Mouse (Mus musculus) forebrain, postnatal 0 days (tissue): ENCODE data around the gene Chrna1. TPM values are rescaled to one million over a fixed set of nuclear protein-coding genes. Genes with fewer than 3 reads are reported as not detected.

Experiments
- ATAC-seq: fragments of 200-750 bp; cut with Nextera tagmentation; 2 replicates; pipeline ENCODE4 v1.8.0; 2017; ENCODE audit warnings: mild to moderate bottlenecking, moderate library complexity
- DNase-seq: peaks from one replicate; pipeline ENCODE4 v3.0.0-alpha.2; 2015
- H3K27ac ChIP-seq: fragments of 300-500 bp; sonication (generic); 2 replicates; pipeline ENCODE4 v1.5.1; 2014; ENCODE audit warnings: low read depth, mild to moderate bottlenecking, antibody characterized with exemption, low read length, moderate library complexity, mixed read lengths
- H3K27me3 ChIP-seq: fragments of 300-500 bp; sonication (generic); 2 replicates; pipeline ENCODE4 v1.6.1; 2014; ENCODE audit warnings: mild to moderate bottlenecking, low read length, mixed read lengths; ENCODE audit not compliant: insufficient read depth
- H3K36me3 ChIP-seq: fragments of 300-500 bp; sonication (generic); 2 replicates; pipeline ENCODE4 v1.6.1; 2014; ENCODE audit warnings: mild to moderate bottlenecking, moderate library complexity; ENCODE audit not compliant: insufficient read depth
- H3K4me1 ChIP-seq: fragments of 300-500 bp; sonication (generic); 2 replicates; pipeline ENCODE4 v1.6.1; 2014; ENCODE audit warnings: antibody characterized with exemption; ENCODE audit not compliant: insufficient read depth
- H3K4me2 ChIP-seq: fragments of 300-500 bp; sonication (generic); 2 replicates; pipeline ENCODE4 v1.6.1; 2014; ENCODE audit warnings: low read depth, mild to moderate bottlenecking, moderate library complexity
- H3K4me3 ChIP-seq: fragments of 300-500 bp; sonication (generic); 2 replicates; pipeline ENCODE4 v1.5.1; 2014; ENCODE audit warnings: low read depth, low read length, mixed read lengths
- H3K9ac ChIP-seq: fragments of 300-500 bp; sonication (generic); 2 replicates; pipeline ENCODE4 v1.6.1; 2014; ENCODE audit warnings: mild to moderate bottlenecking
- H3K9me3 ChIP-seq: fragments of 300-500 bp; sonication (generic); 2 replicates; pipeline ENCODE4 v1.6.1; 2016; ENCODE audit warnings: low read length
- CTCF ChIP-seq: sonication (generic); IDR thresholded peaks from 2 replicates; pipeline ENCODE4 v1.5.1; 2016; ENCODE audit warnings: antibody characterized with exemption, control low read depth, low read depth
- WGBS: fragments of 180-500 bp; shearing (Covaris S2); extraction: QIAGEN DNeasy Blood & Tissue Kit; methylation state at CpG from one replicate; pipeline ENCODE4 v1.1.7; 2014; 5-methylcytosine and 5-hydroxymethylcytosine counted together
- polyA plus RNA-seq: library from polyadenylated mRNA; unstranded; fragments of >200 nt; fragmentation: Nextera tagmentation; extraction: Ambion mirVana; gene quantifications from 2 replicates; pipeline ENCODE4 v1.2.1, GENCODE M21; 2015
- total RNA-seq: library from RNA; depleted of rRNA; stranded (reverse); fragments of >200 nt; gene quantifications from 2 replicates; pipeline ENCODE4 v1.2.3, GENCODE M21; 2014

The Chrna1 gene
- total and polyA plus RNA-seq, 2 experiments from 2014 or later, result 0.05 to 0.17 TPM

- DNase-seq (peak; percentile 46), ATAC-seq (peak; percentile 21; the same call in 1 of the 2 replicates)
- no peaks in the 10 kb centered on the region for H3K36me3 ChIP-seq
- peak overlapping the region; percentile 49 for H3K4me2 ChIP-seq
- no peaks in the 10 kb centered on the region for H3K27me3 ChIP-seq
- TF ChIP-seq CTCF, result no peak
- H3K9ac ChIP-seq, result peak overlapping the region; percentile 29
- H3K4me3 ChIP-seq, result peak overlapping the region; percentile 27
- H3K9me3 ChIP-seq, result no peaks in the 10 kb centered on the region
- WGBS, result 11% methylated on average over 12 of the region's 12 CpGs
- peaks cover 9% of the 10 kb centered on the region; the same call in 1 of the 2 replicates for H3K4me1 ChIP-seq
- H3K27ac ChIP-seq, result no peak overlapping the region
Observed at GRCm38 (mm10) chr2:73585347-73585831, 5.3 kb upstream of the Chrna1 start.

GRCm38 (mm10) chr2:73584645-73585346, 4.7 kb upstream of the Chrna1 start:
- H3K27me3 ChIP-seq, result no peaks in the 10 kb centered on the region
- H3K9ac ChIP-seq, result peak overlapping the region; percentile 29
- H3K27ac ChIP-seq, result no peak overlapping the region
- H3K4me2 ChIP-seq, result peak overlapping the region; percentile 49
- peak; percentile 84 for DNase-seq
- H3K4me3 ChIP-seq, result peak overlapping the region; percentile 27
- 0 out of 2 replicates have a peak, but pooled peaks cover 4% of the 10 kb centered on the region for H3K4me1 ChIP-seq
- 4% methylated on average over 17 of the region's 18 CpGs for WGBS
- peak; percentile 83 for ATAC-seq
- peak; percentile 74 for TF ChIP-seq CTCF
- H3K9me3 ChIP-seq, result no peaks in the 10 kb centered on the region
- H3K36me3 ChIP-seq, result no peaks in the 10 kb centered on the region

DNA sequence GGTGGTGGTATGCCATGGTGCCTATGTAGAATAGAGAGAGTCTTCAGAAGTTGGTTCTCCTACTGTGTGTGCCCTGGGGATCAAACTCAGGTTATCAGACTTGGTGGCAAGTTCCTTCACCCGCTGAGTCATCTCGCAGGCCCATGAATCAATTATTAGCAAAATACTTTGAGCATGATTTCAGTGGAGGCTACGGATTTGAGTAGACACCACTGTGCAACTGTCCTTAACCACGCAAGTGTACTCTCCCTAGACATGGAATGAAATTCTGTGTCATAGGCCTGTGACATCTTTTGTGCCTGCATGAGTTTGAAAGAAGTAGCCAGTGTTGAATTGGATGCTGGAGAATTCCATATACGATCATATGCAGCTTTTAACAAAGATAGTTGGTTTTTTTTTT, 582 bp upstream of the Chrna1 start:
- no peak for ATAC-seq
- WGBS, result 88% methylated on average over 5 of the region's 5 CpGs
- no peak overlapping the region for H3K4me2 ChIP-seq

DNA sequence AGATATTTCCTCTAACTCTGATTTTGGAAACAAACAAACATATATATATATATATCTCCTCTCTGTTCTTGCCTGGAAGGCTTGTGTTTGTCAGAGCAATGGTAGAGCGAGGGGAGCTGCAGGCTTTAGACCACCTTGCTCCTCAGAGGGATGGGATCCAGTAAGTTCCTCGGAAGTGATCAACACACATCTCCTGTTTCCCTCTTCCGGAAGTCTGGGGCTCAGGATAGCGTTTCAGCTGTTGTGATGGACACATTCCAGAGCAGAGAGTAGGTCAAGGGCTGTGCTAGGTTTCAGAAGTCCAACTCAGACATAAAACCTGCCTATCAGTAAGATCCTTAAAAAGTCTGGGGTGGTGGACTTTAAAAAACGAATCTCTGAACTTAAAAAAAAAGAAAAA, 970 bp downstream of the Chrna1 start:
- Histone ChIP-seq H3K27ac (no peak overlapping the region), H3K36me3 (no peaks in the 10 kb centered on the region), H3K9me3 (no peaks in the 10 kb centered on the region), H3K4me3 (no peak overlapping the region), H3K4me2 (no peak overlapping the region), H3K9ac (no peak overlapping the region), H3K27me3 (no peaks in the 10 kb centered on the region), H3K4me1 (no peaks in the 10 kb centered on the region)
- no peak for ATAC-seq
- DNase-seq, result no peak
- no peak for TF ChIP-seq CTCF
- 67% methylated on average over 5 of the region's 5 CpGs for WGBS

More for the DNA sequence above, 582 bp upstream of the Chrna1 start:
- DNase-seq, result no peak
- Histone ChIP-seq H3K27me3 (no peaks in the 10 kb centered on the region), H3K36me3 (no peaks in the 10 kb centered on the region), H3K9me3 (no peaks in the 10 kb centered on the region), H3K27ac (no peak overlapping the region), H3K4me3 (no peak overlapping the region), H3K4me1 (0 out of 2 replicates have a peak, but pooled peaks cover 3% of the 10 kb centered on the region), H3K9ac (no peak overlapping the region)
- TF ChIP-seq CTCF, result no peak

DNA sequence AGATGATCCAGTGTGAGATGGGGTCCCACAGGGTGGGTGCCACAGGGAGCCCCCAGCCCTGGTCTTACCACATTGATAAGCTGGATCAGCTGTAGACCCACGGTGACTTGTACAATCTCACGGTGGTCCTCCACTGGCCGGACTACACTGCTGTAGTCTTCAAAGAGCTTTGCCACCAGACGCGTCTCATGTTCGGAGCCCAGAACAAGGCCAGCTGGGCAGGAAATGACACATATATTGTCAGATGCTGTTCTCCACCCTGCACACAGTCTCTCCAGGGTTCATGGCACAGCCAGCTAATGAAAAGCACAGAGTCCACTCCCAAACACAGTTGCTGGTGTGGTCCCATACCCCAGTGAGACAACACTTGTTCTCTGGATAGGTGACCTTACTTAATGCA, 5.7 kb downstream of the Chrna1 start:
- WGBS, result 86% methylated on average over 6 of the region's 6 CpGs
- H3K4me3 ChIP-seq, result no peak overlapping the region
- no peaks in the 10 kb centered on the region for H3K36me3 ChIP-seq
- no peak for TF ChIP-seq CTCF
- no peak overlapping the region for H3K9ac ChIP-seq
- H3K4me2 ChIP-seq, result no peak overlapping the region
- no peak overlapping the region for H3K27ac ChIP-seq
- H3K9me3 ChIP-seq, result no peaks in the 10 kb centered on the region
- 0 out of 2 replicates have a peak, but pooled peaks cover 7% of the 10 kb centered on the region for H3K4me1 ChIP-seq
- H3K27me3 ChIP-seq, result no peaks in the 10 kb centered on the region
- ATAC-seq, result no peak
- DNase-seq, result no peak

DNA sequence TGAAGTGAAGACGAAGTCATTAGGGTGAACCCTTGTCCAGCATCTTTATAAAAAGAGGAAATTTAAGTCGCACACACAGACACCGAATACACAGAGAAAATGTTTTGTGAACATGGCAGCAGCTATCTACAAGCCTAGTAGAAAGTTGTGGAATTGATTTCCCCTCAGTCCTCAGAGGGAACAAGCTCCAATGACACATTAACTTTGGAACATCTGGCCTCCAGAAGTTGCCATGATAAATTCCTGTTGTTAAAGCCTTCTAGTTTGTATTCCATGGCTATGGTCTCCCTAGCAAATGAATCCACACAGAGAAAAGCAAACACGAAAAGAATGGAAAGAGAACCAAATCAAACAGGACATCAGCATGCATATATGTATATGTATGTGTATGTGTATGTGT, 6.6 kb downstream of the Chrna1 start:
- no peaks in the 10 kb centered on the region for H3K9me3 ChIP-seq
- no peaks in the 10 kb centered on the region for H3K27me3 ChIP-seq
- WGBS, result 83% methylated on average over 4 of the region's 4 CpGs
- ATAC-seq (no peak), DNase-seq (no peak)
- H3K9ac ChIP-seq, result no peak overlapping the region
- H3K4me1 ChIP-seq, result 0 out of 2 replicates have a peak, but pooled peaks cover 7% of the 10 kb centered on the region
- no peaks in the 10 kb centered on the region for H3K36me3 ChIP-seq
- TF ChIP-seq CTCF, result no peak
- H3K27ac ChIP-seq, result peak overlapping the region; percentile 80; the same call in 1 of the 2 replicates
- no peak overlapping the region for H3K4me2 ChIP-seq
- H3K4me3 ChIP-seq, result no peak overlapping the region

DNA sequence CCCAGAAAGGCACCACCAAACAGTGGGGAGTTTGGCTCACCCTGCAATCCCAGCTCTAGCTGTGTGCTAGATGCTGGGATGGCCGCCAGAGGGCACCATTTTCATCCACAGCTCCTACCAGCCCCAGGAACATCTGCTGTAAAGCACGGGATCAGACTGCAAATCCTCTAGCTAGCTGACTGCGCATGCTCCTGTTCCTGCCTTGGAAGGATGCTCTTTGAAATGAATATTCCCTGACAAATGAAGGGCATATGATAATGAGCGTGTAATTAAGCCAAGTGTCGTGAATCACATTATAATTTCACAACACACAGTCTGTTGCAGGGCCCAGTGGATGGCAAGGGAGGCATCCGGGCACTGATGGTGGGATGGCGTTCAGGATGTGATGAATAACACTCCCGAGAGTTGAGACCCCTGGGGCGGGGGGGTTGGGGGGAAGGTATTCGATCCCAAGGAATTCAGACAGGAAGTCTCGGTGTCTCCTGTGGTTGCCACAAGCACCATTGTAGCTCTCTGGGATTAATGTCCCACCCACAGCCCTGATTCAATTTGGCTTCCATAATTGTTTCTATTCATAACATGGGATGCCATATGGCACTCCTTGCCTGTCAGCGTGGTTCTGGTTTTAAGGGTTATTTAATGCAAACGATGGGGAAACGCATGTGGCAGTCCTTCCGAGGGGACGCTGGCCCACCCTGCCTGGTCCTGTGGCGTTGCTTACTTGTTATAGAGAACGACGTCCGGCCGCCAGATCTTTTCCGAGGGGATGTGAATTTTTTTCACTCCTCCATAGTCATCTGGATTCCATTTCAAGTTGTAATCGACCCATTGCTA, 7.4 kb downstream of the Chrna1 start:
- Histone ChIP-seq H3K9ac (0 out of 2 replicates have a peak overlapping the region, but pooled peaks have one; percentile 10), H3K9me3 (no peaks in the 10 kb centered on the region), H3K4me3 (peak overlapping the region; percentile 23), H3K4me2 (peak overlapping the region; percentile 42), H3K27me3 (no peaks in the 10 kb centered on the region), H3K27ac (peak overlapping the region; percentile 80), H3K36me3 (no peaks in the 10 kb centered on the region), H3K4me1 (0 out of 2 replicates have a peak, but pooled peaks cover 7% of the 10 kb centered on the region)
- DNase-seq, result peak; percentile 97
- peak; percentile 96 for ATAC-seq
- 12% methylated on average over 23 of the region's 23 CpGs for WGBS
- peak; percentile 97 for TF ChIP-seq CTCF
